Mouse (Mus musculus): ENCODE data around the gene Ntsr1. TPM values are rescaled to one million over a fixed set of nuclear protein-coding genes. Genes with fewer than 3 reads are reported as not detected.

The Ntsr1 gene
- polyA plus RNA-seq, 1 experiment from 2014 or later: 0.02 TPM

DNA sequence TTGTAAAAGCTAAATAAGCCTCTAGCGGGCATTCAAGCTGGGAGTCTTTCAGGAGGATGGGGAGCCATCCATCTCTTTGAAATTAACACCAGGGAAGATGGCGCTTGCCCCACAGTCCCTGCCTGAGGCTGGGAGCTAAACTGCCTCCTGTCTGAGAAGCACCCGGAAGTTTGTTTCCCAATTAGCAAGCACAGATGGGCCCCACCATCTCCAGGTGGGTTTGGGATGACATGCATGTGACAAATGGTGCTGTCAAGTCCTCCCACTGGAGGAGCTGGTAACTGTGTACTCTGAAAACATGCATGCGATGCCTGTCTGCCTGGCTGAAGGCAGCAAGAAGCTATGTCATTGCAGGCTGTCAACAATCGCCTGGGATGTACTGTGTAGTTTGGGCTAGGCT, 64.1 kb downstream of the Ntsr1 start:
- 42% methylated on average over 5 of the region's 5 CpGs for WGBS (ENCODE audit: insufficient replicate concordance)
- Histone ChIP-seq H3K4me3 (ENCODE audit: low read depth, low read length) (no peak overlapping the region), H3K9me3 (replicated peaks; ENCODE audit: control insufficient read depth, low read length) (no peaks in the 10 kb centered on the region), H3K36me3 (ENCODE audit: control insufficient read depth, insufficient read depth) (no peaks in the 10 kb centered on the region), H3K27ac (ENCODE audit: low read length) (no peak overlapping the region), H3K27me3 (ENCODE audit: control insufficient read depth, insufficient read depth, low read depth, low read length) (no peaks in the 10 kb centered on the region), H3K4me1 (ENCODE audit: control insufficient read depth, low read depth, low read length) (no peaks in the 10 kb centered on the region), H3K4me2 (ENCODE audit: low read depth, low read length) (no peak overlapping the region), H3K9ac (ENCODE audit: low read depth, low read length) (no peak overlapping the region)
- ATAC-seq (ENCODE audit: low read depth): no peak

DNA sequence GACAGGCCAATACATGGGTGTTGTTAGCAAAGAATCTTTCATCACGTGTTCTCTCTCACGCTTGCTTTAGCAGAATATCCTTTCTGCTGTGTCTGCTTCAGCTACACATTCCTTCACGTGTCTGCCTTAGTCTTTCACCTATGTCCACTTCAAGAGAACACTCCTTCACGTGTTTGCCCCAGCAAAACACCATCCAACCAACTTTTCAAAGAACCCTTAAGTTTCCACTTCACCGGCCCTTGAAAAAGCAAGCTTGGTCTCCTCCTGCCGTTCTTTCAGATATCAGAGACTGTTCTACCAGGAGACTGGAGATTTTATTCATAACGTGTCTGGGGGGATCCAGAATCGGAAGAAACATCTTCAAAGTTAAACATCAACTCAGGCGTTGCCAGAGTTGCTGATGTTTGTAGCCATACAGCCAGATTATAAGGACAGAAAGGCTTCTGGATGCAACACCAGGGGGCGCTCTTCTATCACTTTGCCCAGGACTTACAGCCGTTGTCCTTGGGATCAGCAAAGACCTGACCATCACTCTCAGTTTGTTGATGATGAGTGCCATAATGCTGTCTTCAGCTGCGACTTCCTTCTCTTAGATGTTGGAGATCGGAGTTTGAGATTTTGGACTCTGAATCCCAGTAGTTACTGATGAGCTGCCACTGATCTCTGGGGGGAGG, 66.6 kb downstream of the Ntsr1 start:
- ATAC-seq (ENCODE audit: low read depth): no peak
- Histone ChIP-seq H3K4me1 (ENCODE audit: control insufficient read depth, low read depth, low read length) (no peaks in the 10 kb centered on the region), H3K4me3 (ENCODE audit: low read depth, low read length) (no peak overlapping the region), H3K9ac (ENCODE audit: low read depth, low read length) (no peak overlapping the region), H3K4me2 (ENCODE audit: low read depth, low read length) (no peak overlapping the region), H3K36me3 (ENCODE audit: control insufficient read depth, insufficient read depth) (no peaks in the 10 kb centered on the region), H3K27ac (ENCODE audit: low read length) (no peak overlapping the region), H3K9me3 (replicated peaks; ENCODE audit: control insufficient read depth, low read length) (no peaks in the 10 kb centered on the region), H3K27me3 (ENCODE audit: control insufficient read depth, insufficient read depth, low read depth, low read length) (no peaks in the 10 kb centered on the region)
- 27% methylated on average over 13 of the region's 13 CpGs for WGBS (ENCODE audit: insufficient replicate concordance)

DNA sequence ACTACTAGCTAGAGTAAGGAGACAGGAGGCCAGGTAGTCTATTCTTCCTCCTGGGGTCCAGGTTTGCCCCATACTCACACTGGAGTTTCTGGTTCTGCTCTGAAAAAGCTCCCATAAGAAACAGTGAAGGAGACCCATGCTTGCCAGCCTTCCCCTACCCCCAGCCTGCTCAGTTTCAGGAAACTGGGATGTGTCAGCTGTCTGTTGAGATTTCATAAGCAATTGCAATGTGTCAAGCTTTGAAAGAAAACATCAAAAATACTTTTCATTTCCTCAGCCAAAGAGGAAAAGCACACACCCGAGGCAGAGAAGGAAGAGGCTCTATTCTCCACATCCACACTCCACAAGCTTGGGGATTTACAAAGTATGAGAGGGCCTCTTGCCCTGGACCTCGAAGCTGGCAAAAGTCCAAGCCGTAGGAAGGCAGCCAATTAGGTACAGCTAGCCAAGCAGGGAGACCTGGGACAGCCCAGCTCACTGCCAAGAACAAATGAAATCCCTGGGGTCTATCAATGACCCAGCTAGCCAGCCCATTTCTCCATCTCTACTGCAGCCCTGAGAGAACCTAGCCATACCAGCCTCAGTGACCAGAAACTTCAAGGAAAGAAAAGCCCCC, 69.4 kb downstream of the Ntsr1 start:
- no peak overlapping the region for H3K4me3 ChIP-seq (ENCODE audit: low read depth, low read length)
- no peaks in the 10 kb centered on the region for H3K9me3 ChIP-seq (replicated peaks; ENCODE audit: control insufficient read depth, low read length)
- no peak overlapping the region for H3K4me2 ChIP-seq (ENCODE audit: low read depth, low read length)
- no peaks in the 10 kb centered on the region for H3K27me3 ChIP-seq (ENCODE audit: control insufficient read depth, insufficient read depth, low read depth, low read length)
- 25% methylated on average over 3 of the region's 3 CpGs for WGBS (ENCODE audit: insufficient replicate concordance)
- H3K9ac ChIP-seq (ENCODE audit: low read depth, low read length): no peak overlapping the region
- H3K27ac ChIP-seq (ENCODE audit: low read length): no peak overlapping the region
- H3K36me3 ChIP-seq (ENCODE audit: control insufficient read depth, insufficient read depth): no peaks in the 10 kb centered on the region
- no peak for ATAC-seq (ENCODE audit: low read depth)
- no peaks in the 10 kb centered on the region for H3K4me1 ChIP-seq (ENCODE audit: control insufficient read depth, low read depth, low read length)

DNA sequence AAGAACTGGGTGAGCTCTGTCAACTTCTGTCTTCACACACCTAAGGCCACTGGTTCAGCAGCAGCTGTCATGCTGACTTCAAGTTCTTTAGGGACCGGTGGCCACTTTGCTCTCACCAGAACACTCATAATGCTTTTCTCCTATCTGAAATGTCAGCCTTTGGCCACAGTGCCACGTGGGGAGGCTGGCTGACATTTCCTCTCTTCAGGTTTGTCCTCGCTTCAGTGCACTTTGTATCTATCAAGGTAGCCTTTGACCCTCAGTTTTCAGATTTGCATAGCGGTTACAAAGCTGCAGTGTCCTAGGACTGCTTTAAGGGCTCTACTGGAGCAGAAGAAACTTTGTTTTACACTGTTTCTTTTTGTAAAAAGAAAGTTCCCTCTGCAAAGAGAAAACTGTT, 76.7 kb downstream of the Ntsr1 start:
- Histone ChIP-seq H3K4me2 (ENCODE audit: low read depth, low read length) (no peak overlapping the region), H3K9me3 (replicated peaks; ENCODE audit: control insufficient read depth, low read length) (no peaks in the 10 kb centered on the region), H3K4me1 (ENCODE audit: control insufficient read depth, low read depth, low read length) (no peaks in the 10 kb centered on the region), H3K27ac (ENCODE audit: low read length) (no peak overlapping the region), H3K4me3 (ENCODE audit: low read depth, low read length) (no peak overlapping the region), H3K9ac (ENCODE audit: low read depth, low read length) (no peak overlapping the region), H3K36me3 (ENCODE audit: control insufficient read depth, insufficient read depth) (no peaks in the 10 kb centered on the region), H3K27me3 (ENCODE audit: control insufficient read depth, insufficient read depth, low read depth, low read length) (no peaks in the 10 kb centered on the region)
- 44% methylated on average over 4 of the region's 4 CpGs for WGBS (ENCODE audit: insufficient replicate concordance)
- peak; percentile 51 for ATAC-seq (ENCODE audit: low read depth)

DNA sequence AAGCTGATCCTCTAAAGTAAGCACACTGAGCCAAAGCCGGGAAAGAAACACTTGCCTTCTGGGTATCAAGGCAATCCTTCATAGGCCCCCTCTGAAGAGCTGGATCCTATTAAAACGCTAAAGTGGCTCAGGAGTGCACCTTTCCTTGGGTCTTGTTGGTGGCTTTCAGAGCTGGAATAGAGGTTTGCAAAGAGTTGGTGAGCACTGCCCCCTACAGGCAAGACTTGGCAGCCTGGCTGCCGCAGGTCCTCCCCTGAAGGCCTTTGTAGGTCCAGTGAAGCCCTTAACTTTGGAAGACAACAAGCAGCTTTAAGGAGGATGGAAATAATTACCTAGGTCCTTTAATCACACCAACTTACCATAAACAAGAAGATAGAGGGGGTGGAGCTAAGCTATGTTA, 78.9 kb downstream of the Ntsr1 start:
- H3K27ac ChIP-seq (ENCODE audit: low read length): no peak overlapping the region
- H3K27me3 ChIP-seq (ENCODE audit: control insufficient read depth, insufficient read depth, low read depth, low read length): no peaks in the 10 kb centered on the region
- no peaks in the 10 kb centered on the region for H3K36me3 ChIP-seq (ENCODE audit: control insufficient read depth, insufficient read depth)
- H3K9ac ChIP-seq (ENCODE audit: low read depth, low read length): no peak overlapping the region
- no peak overlapping the region for H3K4me2 ChIP-seq (ENCODE audit: low read depth, low read length)
- H3K9me3 ChIP-seq (replicated peaks; ENCODE audit: control insufficient read depth, low read length): no peaks in the 10 kb centered on the region
- peaks cover 9% of the 10 kb centered on the region for H3K4me1 ChIP-seq (ENCODE audit: control insufficient read depth, low read depth, low read length)
- no peak overlapping the region for H3K4me3 ChIP-seq (ENCODE audit: low read depth, low read length)
- ATAC-seq (ENCODE audit: low read depth): no peak
- WGBS (ENCODE audit: insufficient replicate concordance): 5% methylated on average over 3 of the region's 3 CpGs

DNA sequence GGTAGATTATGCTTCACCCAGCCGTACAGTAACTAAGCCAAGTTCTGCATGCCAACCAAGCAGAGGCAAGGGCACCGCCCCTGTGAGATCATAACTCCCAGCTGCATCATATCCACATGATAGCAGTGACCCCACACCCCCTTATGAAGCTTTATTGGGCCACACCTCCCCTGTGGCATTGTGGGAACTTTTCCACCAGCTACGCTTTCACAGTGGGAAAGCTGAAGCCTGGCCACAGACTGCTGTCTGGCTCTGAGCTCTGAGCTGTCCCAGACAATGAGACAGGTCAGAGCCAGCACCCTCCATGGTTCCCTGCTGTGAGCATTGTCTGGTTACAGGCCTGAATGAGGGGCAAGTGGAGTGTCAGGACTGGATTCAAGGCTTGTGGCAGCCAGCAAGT, 81.2 kb downstream of the Ntsr1 start, which contains the start of gene Mrgbp:
Gene Mrgbp, plus strand, starts transcription at position 303 of the 400 bp plus-strand sequence.
- no peak for ATAC-seq (ENCODE audit: low read depth)
- WGBS (ENCODE audit: insufficient replicate concordance): 62% methylated on average over 3 of the region's 3 CpGs
- Histone ChIP-seq H3K9me3 (replicated peaks; ENCODE audit: control insufficient read depth, low read length) (no peaks in the 10 kb centered on the region), H3K4me3 (ENCODE audit: low read depth, low read length) (no peak within 1 kb of the TSS), H3K4me1 (ENCODE audit: control insufficient read depth, low read depth, low read length) (peaks cover 11% of the 10 kb centered on the region), H3K27me3 (ENCODE audit: control insufficient read depth, insufficient read depth, low read depth, low read length) (no peaks in the 10 kb centered on the region), H3K27ac (ENCODE audit: low read length) (no peak within 1 kb of the TSS), H3K36me3 (ENCODE audit: control insufficient read depth, insufficient read depth) (0 out of 2 replicates have a peak, but pooled peaks cover 3% of the 10 kb centered on the region), H3K4me2 (ENCODE audit: low read depth, low read length) (no peak within 1 kb of the TSS), H3K9ac (ENCODE audit: low read depth, low read length) (no peak within 1 kb of the TSS)

DNA sequence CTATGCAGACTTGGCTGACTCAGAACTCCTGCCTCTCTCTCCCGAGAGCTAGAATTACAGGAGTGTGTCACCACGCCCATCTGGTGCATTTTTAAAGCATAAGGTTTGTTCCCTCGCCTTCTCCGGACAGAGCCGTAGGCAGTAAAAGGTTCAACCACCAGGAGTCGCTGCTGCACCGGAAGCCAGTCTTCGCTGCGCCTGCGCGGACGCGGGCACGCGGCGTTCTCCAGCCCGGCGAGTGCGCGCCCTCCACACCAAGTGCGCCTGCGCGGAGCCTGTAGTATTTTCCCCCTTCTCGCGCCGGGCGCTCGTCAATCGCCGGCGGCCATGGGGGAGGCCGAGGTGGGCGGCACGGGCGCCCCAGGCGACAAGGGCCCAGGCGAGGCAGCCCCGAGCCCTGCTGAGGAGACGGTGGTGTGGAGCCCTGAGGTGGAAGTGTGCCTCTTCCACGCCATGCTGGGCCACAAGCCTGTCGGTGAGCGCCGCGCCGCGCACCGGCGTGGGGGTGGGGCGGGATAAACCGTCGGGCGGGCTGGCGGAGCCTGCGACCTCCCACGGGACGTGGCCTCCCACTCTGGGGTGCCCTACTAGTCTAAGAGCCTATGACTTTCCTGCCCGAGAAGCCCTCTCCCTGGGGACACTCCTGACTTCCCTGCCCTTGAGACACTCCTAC, 82.8 kb downstream of the Ntsr1 start:
- H3K9me3 ChIP-seq (replicated peaks; ENCODE audit: control insufficient read depth, low read length): no peaks in the 10 kb centered on the region
- peak overlapping the region; percentile 87 for H3K4me2 ChIP-seq (ENCODE audit: low read depth, low read length)
- H3K4me1 ChIP-seq (ENCODE audit: control insufficient read depth, low read depth, low read length): peaks cover 11% of the 10 kb centered on the region
- WGBS (ENCODE audit: insufficient replicate concordance): under 1% methylated on average over 57 of the region's 57 CpGs
- peak overlapping the region; percentile 90 for H3K9ac ChIP-seq (ENCODE audit: low read depth, low read length)
- peak; percentile 88 for ATAC-seq (ENCODE audit: low read depth)
- peak overlapping the region; percentile 82 for H3K4me3 ChIP-seq (ENCODE audit: low read depth, low read length)
- H3K27ac ChIP-seq (ENCODE audit: low read length): peak overlapping the region; percentile 71
- 0 out of 2 replicates have a peak, but pooled peaks cover 3% of the 10 kb centered on the region for H3K36me3 ChIP-seq (ENCODE audit: control insufficient read depth, insufficient read depth)
- no peaks in the 10 kb centered on the region for H3K27me3 ChIP-seq (ENCODE audit: control insufficient read depth, insufficient read depth, low read depth, low read length)

DNA sequence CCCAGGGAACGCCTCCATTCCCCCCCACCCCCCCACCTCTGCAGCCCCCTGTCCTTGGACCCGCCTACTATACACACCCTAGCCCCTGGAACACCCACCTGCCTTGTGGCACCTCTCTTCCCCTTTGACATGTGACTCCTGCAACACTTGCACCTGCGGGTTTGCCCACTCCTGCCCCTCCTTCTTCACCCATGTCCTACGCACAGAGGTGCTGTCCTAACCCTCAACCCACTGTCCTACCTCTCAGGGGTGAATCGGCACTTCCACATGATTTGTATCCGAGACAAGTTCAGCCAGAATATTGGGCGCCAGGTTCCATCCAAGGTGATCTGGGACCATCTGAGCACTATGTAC, 83.4 kb downstream of the Ntsr1 start:
- peaks cover 11% of the 10 kb centered on the region for H3K4me1 ChIP-seq (ENCODE audit: control insufficient read depth, low read depth, low read length)
- peak overlapping the region; percentile 82 for H3K4me3 ChIP-seq (ENCODE audit: low read depth, low read length)
- H3K9ac ChIP-seq (ENCODE audit: low read depth, low read length): peak overlapping the region; percentile 90
- peak; percentile 10; the same call in 1 of the 2 replicates for ATAC-seq (ENCODE audit: low read depth)
- H3K4me2 ChIP-seq (ENCODE audit: low read depth, low read length): peak overlapping the region; percentile 87
- 13% methylated on average over 7 of the region's 7 CpGs for WGBS (ENCODE audit: insufficient replicate concordance)
- H3K27me3 ChIP-seq (ENCODE audit: control insufficient read depth, insufficient read depth, low read depth, low read length): no peaks in the 10 kb centered on the region
- peak overlapping the region; percentile 71; the same call in 1 of the 2 replicates for H3K27ac ChIP-seq (ENCODE audit: low read length)
- H3K36me3 ChIP-seq (ENCODE audit: control insufficient read depth, insufficient read depth): 0 out of 2 replicates have a peak, but pooled peaks cover 3% of the 10 kb centered on the region
- no peaks in the 10 kb centered on the region for H3K9me3 ChIP-seq (replicated peaks; ENCODE audit: control insufficient read depth, low read length)

DNA sequence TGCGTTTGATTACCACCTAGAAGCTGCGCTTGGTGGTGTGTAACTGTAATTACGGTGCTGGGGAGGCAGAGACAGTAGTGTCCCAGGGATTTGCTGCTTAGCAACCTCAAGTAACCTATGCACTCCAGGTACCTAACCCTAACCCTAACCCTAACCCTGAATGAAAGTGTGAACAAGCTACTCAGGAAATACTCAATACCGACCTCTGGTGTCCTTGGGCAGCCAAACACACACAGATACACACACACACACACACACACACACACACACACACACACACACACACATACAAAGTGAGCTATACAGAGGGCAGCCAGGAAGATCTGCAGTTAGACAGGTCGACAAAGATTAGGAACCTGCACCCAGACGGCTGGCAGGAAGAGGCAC, 89.0 kb downstream of the Ntsr1 start:
- peak overlapping the region; percentile 78; the same call in 1 of the 2 replicates for H3K27ac ChIP-seq (ENCODE audit: low read length)
- ATAC-seq (ENCODE audit: low read depth): no peak
- H3K36me3 ChIP-seq (ENCODE audit: control insufficient read depth, insufficient read depth): peaks cover 22% of the 10 kb centered on the region
- peak overlapping the region; percentile 63 for H3K4me2 ChIP-seq (ENCODE audit: low read depth, low read length)
- H3K4me1 ChIP-seq (ENCODE audit: control insufficient read depth, low read depth, low read length): peaks cover 6% of the 10 kb centered on the region
- H3K9me3 ChIP-seq (replicated peaks; ENCODE audit: control insufficient read depth, low read length): no peaks in the 10 kb centered on the region
- 39% methylated on average over 6 of the region's 6 CpGs for WGBS (ENCODE audit: insufficient replicate concordance)
- H3K27me3 ChIP-seq (ENCODE audit: control insufficient read depth, insufficient read depth, low read depth, low read length): no peaks in the 10 kb centered on the region
- peak overlapping the region; percentile 93 for H3K9ac ChIP-seq (ENCODE audit: low read depth, low read length)
- peak overlapping the region; percentile 97 for H3K4me3 ChIP-seq (ENCODE audit: low read depth, low read length)
